Mouse (Mus musculus) T-cell, adult 2 months (primary cell): ENCODE results near the gene BC035044.
A peak's percentile ranks its signal among the peaks of the same experiment; 100 is the strongest.
"Not testable (repeated sequence)": the region's sequence is repeated elsewhere in the genome, so short reads cannot be mapped to it uniquely, and the experiment has no call there.

Experiments used
- DNase-seq: peaks from one replicate; pipeline ENCODE4 v3.0.0; 2022; ENCODE audit warnings: low spot score

Gene BC035044

GRCm38 (mm10) chr6:128833046-128833445, 57.9 kb downstream of the BC035044 start:
- peak; percentile 80 for DNase-seq

GRCm38 (mm10) chr6:128829837-128830236, 61.1 kb downstream of the BC035044 start:
- DNase-seq: no peak

GRCm38 (mm10) chr6:128826781-128827180, 64.1 kb downstream of the BC035044 start:
- no peak for DNase-seq

- no peak for DNase-seq
These were observed 64.8 kb downstream of the BC035044 start, which contains the start of the genes Gm44511 and Klrb1b for GRCm38 (mm10) chr6:128826132-128826531. Gm44511 (minus strand) TSS chr6:128826315. Klrb1b (minus strand) TSS chr6:128826331.

- DNase-seq: no peak
These were observed 72.7 kb downstream of the BC035044 start for GRCm38 (mm10) chr6:128818083-128818802.

- DNase-seq: peak; percentile 81
These were observed 82.4 kb downstream of the BC035044 start for GRCm38 (mm10) chr6:128808532-128808931.

GRCm38 (mm10) chr6:128807021-128807420, 83.9 kb downstream of the BC035044 start:
- peak; percentile 69 for DNase-seq

GRCm38 (mm10) chr6:128804823-128805640, 85.9 kb downstream of the BC035044 start:
- DNase-seq: peak; percentile 77

- DNase-seq: peak; percentile 96
These were observed 87.7 kb downstream of the BC035044 start for GRCm38 (mm10) chr6:128802999-128803857.

GRCm38 (mm10) chr6:128802557-128802956, 88.4 kb downstream of the BC035044 start:
- DNase-seq: peak; percentile 13

- DNase-seq: not testable (repeated sequence)
These were observed 90.2 kb downstream of the BC035044 start for GRCm38 (mm10) chr6:128800696-128801095.

- DNase-seq: no peak
These were observed 91.0 kb downstream of the BC035044 start for GRCm38 (mm10) chr6:128799896-128800270.

GRCm38 (mm10) chr6:128799144-128799895, 91.6 kb downstream of the BC035044 start:
- peak; percentile 88 for DNase-seq
